Mouse (Mus musculus) liver, embryonic 14.5 days (tissue): ENCODE results near the gene Wdr81. TPM values are rescaled to one million over a fixed set of nuclear protein-coding genes. Genes with fewer than 3 reads are reported as not detected.

Experiments
- ATAC-seq: fragments of 200-750 bp; cut with Nextera tagmentation; 2 replicates; pipeline ENCODE4 v1.8.0; 2017; ENCODE audit warnings: moderate number of reproducible peaks, mild to moderate bottlenecking, moderate library complexity; ENCODE audit not compliant: insufficient read depth
- DNase-seq, 3 experiments: peaks; one replicate each; pipeline ENCODE4 v3.0.0-alpha.2; 2012 to 2013; ENCODE audit warnings: low read depth in 3 of 3, low spot score in 3 of 3
- H3K27ac ChIP-seq: fragments of 300-500 bp; sonication (generic); 2 replicates; pipeline ENCODE4 v1.5.1; 2014; ENCODE audit warnings: moderate library complexity, mild to moderate bottlenecking, control low read depth, inconsistent platforms
- H3K27me3 ChIP-seq: fragments of 300-500 bp; sonication (generic); 2 replicates; pipeline ENCODE4 v1.6.1; 2014; ENCODE audit warnings: mild to moderate bottlenecking, low read length, moderate library complexity; ENCODE audit not compliant: control insufficient read depth, insufficient read depth
- H3K36me3 ChIP-seq: fragments of 300-500 bp; sonication (generic); replicated peaks from 2 replicates; pipeline ENCODE4 v1.6.1; 2014; ENCODE audit warnings: low read depth; ENCODE audit not compliant: control insufficient read depth, insufficient read depth
- H3K4me1 ChIP-seq, 2 experiments: fragments of 200-500 bp in 1 of 2; fragments of 300-500 bp in 1 of 2; sonication (generic) in 1 of 2; replicated peaks; 2 replicates each; pipeline ENCODE4 v1.6.1; 2012 to 2014; ENCODE audit warnings: antibody characterized with exemption in 1 of 2, inconsistent platforms in 1 of 2, low read length in 1 of 2; ENCODE audit not compliant: control insufficient read depth in 2 of 2, insufficient read depth in 2 of 2
- H3K4me2 ChIP-seq: fragments of 300-500 bp; sonication (generic); 2 replicates; pipeline ENCODE4 v1.6.1; 2014; ENCODE audit warnings: low read depth, mild to moderate bottlenecking, control low read depth, moderate library complexity
- H3K4me3 ChIP-seq, 2 experiments: fragments of 200-500 bp in 1 of 2; fragments of 300-500 bp in 1 of 2; sonication (generic) in 1 of 2; 2 replicates each; pipeline ENCODE4 v1.5.1; 2012 to 2014; ENCODE audit warnings: low read depth in 2 of 2, low read length in 2 of 2, mild to moderate bottlenecking in 2 of 2, control low read depth in 1 of 2, inconsistent platforms in 1 of 2, moderate library complexity in 1 of 2; ENCODE audit not compliant: insufficient read depth in 1 of 2
- H3K9ac ChIP-seq: fragments of 300-500 bp; sonication (generic); replicated peaks from 2 replicates; pipeline ENCODE4 v1.6.1; 2014; ENCODE audit warnings: mild to moderate bottlenecking, control low read depth, moderate library complexity
- H3K9me3 ChIP-seq: fragments of 300-500 bp; sonication (generic); 2 replicates; pipeline ENCODE4 v1.6.1; 2016; ENCODE audit warnings: low read length, mixed read lengths; ENCODE audit not compliant: control insufficient read depth
- CTCF ChIP-seq: IDR thresholded peaks from 2 replicates; pipeline ENCODE4 v1.5.1; 2016; ENCODE audit warnings: antibody characterized with exemption, low read depth, control low read depth
- EP300 ChIP-seq: IDR thresholded peaks from 2 replicates; pipeline ENCODE4 v1.6.1; 2016; ENCODE audit warnings: antibody characterized with exemption, low read depth
- WGBS: fragments of 180-500 bp; shearing (Covaris S2); extraction: QIAGEN DNeasy Blood & Tissue Kit; methylation state at CpG from one replicate; pipeline ENCODE4 v1.1.7; 2014; ENCODE audit not compliant: insufficient replicate concordance; 5-methylcytosine and 5-hydroxymethylcytosine counted together
- polyA plus RNA-seq, 2 experiments: library from polyadenylated mRNA; depleted of rRNA in 1 of 2; stranded (reverse) in 1 of 2; unstranded in 1 of 2; fragments of >200 nt; fragmentation: Nextera tagmentation in 1 of 2; extraction: Ambion mirVana in 1 of 2; gene quantifications; 2 replicates each; pipeline versions ENCODE4 v1.2.1 to v1.2.3; 2012 to 2014

The Wdr81 gene
- polyA plus RNA-seq, 2 experiments = 14.6 to 15.3 TPM

DNA sequence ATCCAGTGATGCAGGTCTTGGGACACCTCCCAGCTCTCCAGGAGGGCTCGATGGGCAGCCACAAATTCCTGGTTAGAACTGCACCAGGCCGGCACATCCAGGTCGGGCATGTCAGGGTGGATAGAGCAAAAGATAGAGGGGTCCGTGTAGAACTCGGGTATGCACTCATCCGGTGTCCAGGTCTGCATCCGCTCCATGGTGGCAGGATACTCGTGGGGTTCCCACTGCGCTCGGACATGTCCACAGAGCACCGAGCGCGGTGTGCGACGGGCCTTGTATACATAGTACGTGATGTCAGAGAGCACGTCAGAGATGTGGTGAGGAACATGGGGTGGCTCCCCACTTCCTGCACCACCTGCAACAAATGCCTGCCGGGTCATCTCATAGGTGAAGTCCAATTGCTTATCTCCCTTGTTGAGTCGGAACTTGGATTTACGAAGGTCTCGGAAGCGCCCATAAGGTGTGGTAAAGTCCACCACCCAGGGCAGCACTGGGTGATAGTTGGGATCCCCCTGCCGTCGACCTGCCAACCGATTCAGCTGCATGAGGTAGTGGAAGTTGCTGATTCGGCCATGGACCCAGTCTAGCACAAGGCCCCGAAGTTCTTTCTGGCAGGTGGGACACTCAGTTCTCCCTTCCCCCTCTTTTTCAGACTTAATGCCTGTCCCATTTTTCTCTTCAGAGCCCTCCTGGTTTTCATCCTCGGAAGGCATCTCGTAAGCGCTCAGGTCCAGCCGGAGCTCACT, 1.5 kb downstream of the Wdr81 start:
- Histone ChIP-seq H3K27ac (no peak overlapping the region), H3K9me3 (no peaks in the 10 kb centered on the region), H3K4me1 (peaks cover 36 to 54% of the 10 kb centered on the region in 2 experiments), H3K9ac (peak overlapping the region; percentile 67), H3K27me3 (no peaks in the 10 kb centered on the region), H3K36me3 (peaks cover 8% of the 10 kb centered on the region), H3K4me3 (no peak overlapping the region; a peak in 1 of 4 replicates), H3K4me2 (peak overlapping the region; percentile 86)
- 90% methylated on average over 31 of the region's 31 CpGs for WGBS
- DNase-seq = no peak
- TF ChIP-seq EP300 = no peak
- TF ChIP-seq CTCF = no peak
- ATAC-seq = no peak

- peak overlapping the region; percentile 89 for H3K4me2 ChIP-seq
- 86% methylated on average over 8 of the region's 8 CpGs for WGBS
- H3K9ac ChIP-seq = no peak overlapping the region
- DNase-seq (no peak), ATAC-seq (no peak)
- H3K4me3 ChIP-seq = peak overlapping the region in 1 of 2 experiments; percentile 10; a peak in 2 of 4 replicates
- no peaks in the 10 kb centered on the region for H3K9me3 ChIP-seq
- peaks cover 39 to 52% of the 10 kb centered on the region in 2 experiments for H3K4me1 ChIP-seq
- H3K36me3 ChIP-seq = peaks cover 17% of the 10 kb centered on the region
- no peak for TF ChIP-seq CTCF
- TF ChIP-seq EP300 = no peak
- peak overlapping the region; percentile 4; the same call in 1 of the 2 replicates for H3K27ac ChIP-seq
- no peaks in the 10 kb centered on the region for H3K27me3 ChIP-seq
Measured at GRCm38 (mm10) chr11:75452081-75452480, 2.4 kb downstream of the Wdr81 start.

- 40% methylated on average over 15 of the region's 15 CpGs for WGBS
- ATAC-seq (peak; percentile 44; the same call in 1 of the 2 replicates), DNase-seq (no peak)
- Histone ChIP-seq H3K27me3 (no peaks in the 10 kb centered on the region), H3K9me3 (no peaks in the 10 kb centered on the region), H3K4me3 (peak overlapping the region; percentile 61 to 62), H3K27ac (peak overlapping the region; percentile 96), H3K4me1 (peaks cover 39 to 48% of the 10 kb centered on the region in 2 experiments), H3K9ac (peak overlapping the region; percentile 81), H3K36me3 (peaks cover 25% of the 10 kb centered on the region), H3K4me2 (peak overlapping the region; percentile 89)
- no peak for TF ChIP-seq EP300
- TF ChIP-seq CTCF = no peak
Measured at GRCm38 (mm10) chr11:75450936-75451335, 3.6 kb downstream of the Wdr81 start.

- H3K36me3 ChIP-seq = peaks cover 30% of the 10 kb centered on the region
- peak; percentile 76 for ATAC-seq
Measured at GRCm38 (mm10) chr11:75450304-75450908, 4.1 kb downstream of the Wdr81 start.

GRCm38 (mm10) chr11:75449695-75450094, 4.8 kb downstream of the Wdr81 start:
- H3K9me3 ChIP-seq = no peaks in the 10 kb centered on the region
- H3K4me2 ChIP-seq = peak overlapping the region; percentile 89
- H3K27ac ChIP-seq = peak overlapping the region; percentile 96
- H3K27me3 ChIP-seq = no peaks in the 10 kb centered on the region
- peaks cover 37% of the 10 kb centered on the region for H3K36me3 ChIP-seq
- ATAC-seq = peak; percentile 73
- peak overlapping the region; percentile 61 to 62 for H3K4me3 ChIP-seq
- TF ChIP-seq CTCF (no peak), EP300 (peak; percentile 69; the same call in 1 of the 2 replicates)
- H3K4me1 ChIP-seq = peaks cover 36 to 41% of the 10 kb centered on the region in 2 experiments
- WGBS = 15% methylated on average over 7 of the region's 7 CpGs
- peak overlapping the region; percentile 81 for H3K9ac ChIP-seq
- peak; percentile 77 to 84 (median 80) for DNase-seq

More at GRCm38 (mm10) chr11:75450304-75450908, 4.1 kb downstream of the Wdr81 start:
- DNase-seq = peak; percentile 70 to 75 (median 75)
- WGBS = 38% methylated on average over 8 of the region's 8 CpGs
- Histone ChIP-seq H3K9me3 (no peaks in the 10 kb centered on the region), H3K27ac (peak overlapping the region; percentile 96), H3K4me1 (peaks cover 39 to 48% of the 10 kb centered on the region in 2 experiments), H3K27me3 (no peaks in the 10 kb centered on the region), H3K4me3 (peak overlapping the region; percentile 61 to 62), H3K4me2 (peak overlapping the region; percentile 89), H3K9ac (peak overlapping the region; percentile 81)
- TF ChIP-seq EP300 (peak; percentile 77), CTCF (no peak)
